Mouse (Mus musculus) frontal cortex, postnatal 14 days (tissue): ENCODE data around the gene F8.
A peak's percentile ranks its signal among the peaks of the same experiment; 100 is the strongest.

Experiments
- DNase-seq, 2 experiments: peaks; one replicate each; pipeline ENCODE4 v3.0.0; 2022; ENCODE audit warnings: low spot score in 2 of 2

F8 gene

DNA sequence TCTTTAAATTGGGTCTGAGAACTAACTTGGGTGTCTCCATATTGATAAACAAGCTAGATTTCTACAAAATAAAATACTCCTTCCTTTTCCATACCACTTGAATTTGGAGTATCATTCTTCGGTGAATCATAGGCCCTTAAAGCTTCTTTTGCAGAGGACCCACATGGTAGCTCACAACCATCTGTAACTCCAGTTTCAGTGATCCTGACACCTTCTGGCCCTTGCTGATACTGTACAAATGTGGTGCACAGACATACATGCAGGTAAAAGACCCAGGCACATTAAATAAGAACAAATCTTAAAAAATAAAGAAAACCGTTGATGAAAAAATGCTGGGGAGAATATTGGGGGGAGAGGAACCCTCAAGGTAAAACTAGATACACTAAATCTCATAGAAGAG, 244.2 kb downstream of the F8 start:
- no peak for DNase-seq

DNA sequence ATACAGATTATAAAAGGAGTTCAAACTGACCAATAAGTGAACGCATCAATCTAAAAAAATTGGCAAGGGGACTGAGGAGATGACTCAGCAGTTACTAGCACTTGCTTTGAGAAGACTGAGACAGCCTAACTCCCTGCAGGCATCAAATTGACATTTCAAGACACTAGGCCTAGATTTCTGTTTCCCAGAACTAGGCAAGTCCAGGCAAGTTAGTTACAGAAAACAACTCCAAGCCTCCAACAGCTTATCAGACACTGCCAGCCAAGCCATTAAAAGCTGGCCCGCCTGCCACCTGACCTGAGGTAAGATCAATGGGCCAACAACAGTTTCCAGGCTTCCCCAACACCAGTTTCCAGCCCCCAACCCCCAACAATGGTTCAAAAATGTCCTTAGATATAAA, 244.7 kb downstream of the F8 start:
- DNase-seq, result no peak

DNA sequence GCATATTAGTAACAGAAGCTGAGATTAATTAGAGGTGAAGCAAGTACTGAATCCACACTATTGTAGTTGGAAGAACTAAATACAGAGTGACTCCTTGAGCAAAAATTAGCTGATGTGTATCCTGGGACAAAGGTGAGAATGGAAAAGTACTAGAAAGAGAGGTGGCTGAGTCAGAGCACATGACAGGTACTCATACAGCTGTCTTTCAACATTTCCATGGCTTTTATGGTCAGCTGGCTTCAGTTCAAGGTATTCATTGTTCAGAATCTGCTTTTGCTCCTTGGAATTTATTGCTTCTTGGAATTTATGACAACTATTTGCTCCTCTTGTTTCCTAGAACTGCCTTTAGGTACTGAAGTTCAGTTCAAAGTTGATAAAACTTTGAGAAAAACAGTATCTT, 245.5 kb downstream of the F8 start:
- no peak for DNase-seq

DNA sequence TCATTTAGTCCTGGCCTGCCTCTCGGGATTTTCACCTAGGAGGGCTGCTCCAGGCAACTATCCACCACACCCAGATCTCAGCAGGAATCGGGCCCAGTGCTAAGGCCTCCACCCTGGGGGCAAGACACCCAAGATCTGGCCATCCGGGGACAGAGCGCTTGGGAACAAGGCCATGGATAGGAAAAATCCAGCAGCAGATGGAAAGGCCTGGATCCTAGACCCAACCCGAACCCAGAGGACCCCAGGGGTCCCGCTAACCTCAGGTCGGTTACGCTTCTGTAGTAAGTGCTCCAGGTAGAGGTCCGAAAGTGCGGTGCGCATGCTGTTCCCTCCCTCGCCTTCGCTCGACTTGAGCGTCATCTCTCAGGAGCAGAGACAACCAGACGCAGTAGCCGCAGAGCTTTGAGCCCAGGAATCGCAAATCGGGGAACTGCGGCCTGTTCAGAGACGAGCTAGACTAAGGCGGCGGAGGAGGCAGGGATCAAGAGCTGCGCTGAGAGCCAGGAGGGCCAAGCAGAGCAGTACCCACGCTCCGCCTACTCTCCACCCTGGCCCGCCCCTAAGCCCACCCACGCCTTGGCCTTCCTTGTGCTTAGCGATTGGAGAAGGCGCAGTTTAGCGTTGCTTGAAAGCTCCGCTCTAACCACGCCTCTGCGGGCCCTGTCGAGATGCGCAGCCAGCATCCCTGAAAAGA, 251.8 kb downstream of the F8 start, which contains the start of gene Mpp1:
Mpp1 (minus strand) TSS at position 550 of the 694 bp plus-strand sequence.
- peak; percentile 37 to 50 for DNase-seq

DNA sequence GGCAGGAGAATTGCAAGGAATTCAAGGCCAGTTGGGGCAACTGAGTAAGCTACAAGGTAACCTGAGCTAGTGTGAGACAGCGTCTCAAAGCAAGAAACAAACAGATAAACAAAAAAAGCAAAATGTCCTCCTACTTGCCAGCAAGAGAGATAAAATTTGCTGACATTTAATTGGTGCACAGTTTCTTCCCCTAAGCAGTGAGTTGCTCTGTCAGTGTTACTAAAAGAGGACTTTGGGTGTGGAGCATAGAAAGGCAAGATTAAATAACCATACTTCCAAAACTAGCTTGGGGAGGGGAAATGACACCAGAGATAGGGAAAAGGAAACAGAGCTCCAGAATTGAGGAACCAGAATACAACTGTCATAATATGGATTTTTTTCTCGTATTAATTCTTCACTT, 252.9 kb downstream of the F8 start:
- no peak for DNase-seq

DNA sequence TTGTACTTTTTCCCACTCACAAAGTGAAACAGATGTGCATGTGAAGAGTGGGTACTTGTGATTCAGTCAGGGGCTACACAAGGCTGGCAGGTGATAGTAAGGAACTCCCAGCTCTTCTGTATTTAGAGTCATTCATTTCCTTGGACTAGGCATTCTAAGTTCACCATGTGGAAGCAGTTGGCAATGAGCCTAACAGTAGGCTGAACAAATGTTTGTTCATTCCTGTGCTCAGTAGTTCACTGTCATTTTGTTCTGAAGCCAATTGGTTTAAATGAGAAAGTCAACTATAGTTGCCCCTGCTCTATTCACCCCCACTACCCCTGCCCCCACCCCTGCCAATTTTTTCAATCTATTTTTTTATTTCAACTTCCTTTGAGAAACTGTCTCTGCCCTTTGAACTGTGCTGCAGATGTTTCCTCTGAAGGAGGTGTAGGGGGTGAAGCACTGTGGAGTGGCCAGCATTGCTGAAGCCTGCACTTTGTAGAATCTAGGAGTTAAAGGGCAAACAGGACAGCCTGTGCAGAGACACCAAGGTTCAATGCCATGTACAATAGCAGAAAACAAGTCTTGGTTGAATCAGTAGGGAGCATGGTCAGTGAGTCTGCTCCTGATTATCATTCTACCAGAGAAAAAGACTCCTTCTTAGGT, 254.0 kb downstream of the F8 start:
- DNase-seq, result no peak

DNA sequence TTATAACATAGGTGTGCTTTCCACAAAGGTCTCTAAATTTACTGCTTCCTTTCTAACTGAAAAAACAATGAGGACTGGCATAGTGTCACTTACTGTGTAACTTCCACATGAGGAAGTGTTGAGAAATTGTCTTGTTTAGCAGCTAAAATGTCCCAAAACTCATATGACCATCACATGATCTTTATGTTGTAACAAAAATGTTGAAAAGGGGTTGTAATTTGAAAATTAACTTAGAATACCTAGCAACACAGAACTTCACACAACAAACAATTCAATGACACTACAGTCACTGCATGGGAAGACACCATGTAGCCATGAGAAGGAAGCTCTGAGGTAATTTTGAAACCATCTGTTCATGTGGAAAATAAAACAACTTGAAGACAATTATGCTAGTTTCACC, 255.5 kb downstream of the F8 start:
- DNase-seq, result no peak

DNA sequence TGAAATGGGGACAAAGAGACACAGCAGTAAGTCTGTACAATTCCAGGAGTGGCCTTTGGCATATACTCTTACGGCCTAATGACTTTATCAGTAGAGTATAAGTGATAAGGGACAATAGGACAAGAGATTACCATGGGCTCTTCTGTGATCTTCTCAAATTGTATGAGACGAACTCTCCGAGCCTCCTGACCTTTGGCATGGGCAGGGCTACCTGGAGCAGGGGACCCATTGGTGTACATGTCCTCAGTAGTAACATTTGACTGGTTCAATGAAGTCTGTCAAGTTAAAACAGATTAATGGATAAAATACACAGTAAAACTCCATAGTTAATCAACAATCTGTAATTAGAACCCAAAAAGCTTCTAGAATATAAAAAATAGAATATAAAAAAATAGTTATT, 256.8 kb downstream of the F8 start:
- DNase-seq, result no peak
